Mouse (Mus musculus): ENCODE data around the gene Clec4d. TPM values are rescaled to one million over a fixed set of nuclear protein-coding genes. Genes with fewer than 3 reads are reported as not detected.
"Not testable (repeated sequence)": the region's sequence is repeated elsewhere in the genome, so short reads cannot be mapped to it uniquely, and the experiment has no call there.

Gene Clec4d
- total RNA-seq, 2 experiments from 2014 or later: 0.88 TPM; not detected in 1

GRCm38 (mm10) chr6:123306315-123306714, 44.4 kb downstream of the Clec4d start:
- not testable (repeated sequence) for DNase-seq (ENCODE audit: low spot score in 2 of 2)

DNA sequence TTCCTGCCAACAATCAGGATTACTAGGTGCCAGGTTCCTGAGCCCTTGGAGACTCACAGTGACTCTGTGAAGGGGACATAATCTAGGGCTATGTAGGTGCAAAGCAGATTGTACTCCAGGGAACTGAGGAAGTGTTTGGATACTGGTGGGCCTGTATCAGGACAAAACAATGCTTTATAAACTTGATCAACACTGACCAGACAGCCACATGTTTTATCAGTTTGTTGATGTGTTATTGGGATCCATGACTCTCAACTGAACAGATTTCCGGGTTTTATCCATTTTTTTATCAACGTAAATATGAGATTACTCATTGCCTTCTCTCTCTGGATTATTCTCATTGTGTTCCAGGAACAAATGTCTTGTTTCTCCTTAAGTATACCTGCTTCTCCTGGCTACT, 46.1 kb downstream of the Clec4d start, which contains the start of gene Vmn2r19:
Vmn2r19 (plus strand) TSS at position 301 of the 400 bp plus-strand sequence.
- no peak for DNase-seq (ENCODE audit: low spot score in 2 of 2)

Other genes with a start within 250 kb of the Clec4d start
- not detected for gene Clec4b1, start 212.1 kb upstream of the Clec4d start, total RNA-seq (2021)
- 1 to 10 TPM; 3.2 to 3.3 TPM for gene Clec4a2, start 155.7 kb upstream of the Clec4d start, total RNA-seq (2021)
- gene Clec4b2, start 89.2 kb upstream of the Clec4d start, total RNA-seq (2021): not detected
- 1 to 10 TPM; 1.3 to 1.6 TPM for gene Clec4n, start 32.3 kb upstream of the Clec4d start, total RNA-seq (2021)
- under 1 TPM; 0.25 to 0.41 TPM for gene Clec4e, start 27.8 kb downstream of the Clec4d start, total RNA-seq (2021)
- gene Vmn2r19, start 46.2 kb downstream of the Clec4d start, total RNA-seq (2021): not detected
- under 1 TPM in 1 of 2 experiments, not detected in 1; 0.02 TPM for gene Vmn2r20, start 156.0 kb downstream of the Clec4d start, total RNA-seq (2021)